Mouse (Mus musculus): ENCODE results near the gene Tmbim1.
"Not testable (repeated sequence)": the region's sequence is repeated elsewhere in the genome, so short reads cannot be mapped to it uniquely, and the experiment has no call there.

Tmbim1 gene

GRCm38 (mm10) chr1:74305522-74305921, at the start of gene Tmbim1:
Gene Tmbim1 (minus strand): TSS chr1:74305622.
- DNase-seq (ENCODE audit: low spot score), result no peak

DNA sequence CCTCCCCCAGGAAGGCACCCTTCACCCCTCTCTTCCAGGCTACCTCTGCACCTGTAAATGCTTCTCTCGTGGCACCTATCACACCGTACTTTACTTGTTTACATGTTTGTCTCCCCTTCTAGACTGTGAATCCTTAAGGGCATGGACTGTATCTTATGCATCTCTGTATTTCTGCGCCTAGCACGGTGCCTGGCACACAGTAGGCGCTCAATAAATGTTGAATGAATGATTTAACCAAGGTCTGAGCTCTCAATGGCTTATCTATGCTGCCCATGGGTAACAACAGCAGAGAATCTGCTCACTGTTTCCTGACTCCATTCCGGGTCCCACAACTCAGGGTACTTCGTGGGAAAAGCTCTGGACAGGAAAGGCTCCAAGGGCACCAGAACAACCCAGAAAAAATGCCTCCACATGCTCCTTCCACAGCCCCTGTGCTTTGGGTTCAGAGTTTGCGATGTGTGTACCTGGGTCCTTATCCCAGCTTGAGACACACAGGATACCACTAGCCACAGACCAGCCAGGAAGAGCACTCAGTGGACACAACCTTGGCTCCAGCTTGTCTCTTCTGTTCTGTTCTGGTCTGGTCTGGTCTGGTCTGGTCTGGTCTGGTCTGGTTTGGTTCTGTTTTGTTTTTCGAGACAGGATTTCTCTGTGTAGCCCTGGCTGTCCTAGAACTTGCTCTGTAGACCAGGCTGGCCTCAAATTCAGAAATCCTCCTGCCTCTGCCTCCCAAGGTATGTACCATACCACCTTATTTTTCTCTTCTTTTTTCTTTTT, 48.2 kb upstream of the Tmbim1 start:
- no peak for DNase-seq (ENCODE audit: low spot score)

GRCm38 (mm10) chr1:74352532-74353096, 47.2 kb upstream of the Tmbim1 start:
- no peak for DNase-seq (ENCODE audit: low spot score)

GRCm38 (mm10) chr1:74351185-74351769, 45.9 kb upstream of the Tmbim1 start:
- DNase-seq (ENCODE audit: low spot score), result no peak

DNA sequence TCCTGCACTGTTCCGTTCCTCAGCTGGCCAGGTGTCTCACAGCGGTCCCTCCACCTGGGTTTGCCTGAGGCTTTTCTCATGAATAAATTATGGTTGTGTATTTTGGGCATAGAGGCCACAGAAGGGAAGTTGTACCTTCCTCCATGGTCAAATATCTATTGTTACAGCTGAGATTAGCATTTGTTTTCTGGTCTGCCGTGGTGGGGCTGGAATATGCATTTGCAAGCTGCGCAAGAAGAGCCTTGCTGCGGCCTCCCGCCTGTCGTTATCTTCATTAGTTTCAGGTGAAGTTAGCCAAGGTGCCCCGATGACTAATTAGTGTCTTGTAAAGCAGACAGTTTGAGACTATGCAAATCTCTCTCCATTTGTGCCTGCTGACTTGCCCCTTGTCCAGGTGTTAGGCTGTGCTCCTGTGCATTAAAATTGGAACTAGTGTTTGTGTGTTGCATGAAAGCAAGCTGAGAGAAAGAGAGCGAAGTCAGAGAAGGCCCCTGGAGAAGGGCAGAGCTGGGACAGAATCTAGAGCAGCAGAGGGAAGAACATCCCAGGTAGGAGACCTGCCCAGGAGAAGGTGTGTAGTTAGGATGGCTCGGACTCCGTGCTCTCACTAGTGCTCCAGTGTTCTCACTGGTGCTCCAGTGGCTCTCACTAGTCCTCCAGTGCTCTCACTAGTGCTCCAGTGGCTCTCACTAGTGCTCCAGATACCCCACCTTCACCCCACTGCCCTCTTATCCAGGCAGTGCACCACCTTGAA, 38.9 kb upstream of the Tmbim1 start:
- no peak for DNase-seq (ENCODE audit: low spot score)

GRCm38 (mm10) chr1:74343161-74343560, 37.7 kb upstream of the Tmbim1 start:
- DNase-seq (ENCODE audit: low spot score), result no peak

- no peak for DNase-seq (ENCODE audit: low spot score)
Measured at GRCm38 (mm10) chr1:74342308-74342707, 36.9 kb upstream of the Tmbim1 start.

DNA sequence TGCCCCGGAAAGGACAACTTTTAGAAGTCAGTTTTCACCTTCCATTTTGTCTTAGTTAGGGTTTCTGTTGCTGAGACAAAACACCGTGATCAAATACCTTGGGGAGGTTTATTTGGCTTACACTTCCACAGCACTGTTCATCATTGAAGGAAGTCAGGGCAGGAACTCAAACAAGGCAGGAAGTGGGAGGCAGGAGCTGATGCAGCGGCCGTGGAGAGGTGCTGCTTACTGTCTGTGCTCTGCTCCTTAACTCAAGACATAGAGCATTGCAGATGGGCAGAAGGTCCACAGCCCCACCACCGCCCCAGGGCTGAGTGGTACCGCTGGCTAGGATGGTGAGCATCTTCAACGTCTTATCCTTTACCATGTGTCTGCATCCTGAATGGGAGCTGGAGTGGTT, 36.5 kb upstream of the Tmbim1 start:
- no peak for DNase-seq (ENCODE audit: low spot score)

DNA sequence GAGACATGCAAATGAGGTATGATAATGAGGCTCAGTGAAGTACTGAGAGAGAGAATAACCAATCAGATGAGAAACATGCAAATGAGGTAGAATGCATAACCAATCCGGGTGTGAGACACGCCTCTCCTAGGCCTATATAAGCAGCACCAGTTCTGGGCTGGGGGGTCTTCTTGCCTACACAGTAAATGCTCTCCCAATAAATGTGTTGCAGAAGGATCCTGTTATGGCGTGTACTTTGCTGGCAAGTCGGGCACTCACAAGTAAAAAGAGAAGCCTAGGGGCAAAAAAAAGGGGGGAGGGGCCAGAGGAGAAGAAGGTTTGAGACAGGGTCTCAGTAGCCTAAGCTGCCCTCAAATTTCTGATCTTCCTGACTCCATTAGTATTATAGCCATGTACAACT, 35.6 kb upstream of the Tmbim1 start:
- DNase-seq (ENCODE audit: low spot score), result not testable (repeated sequence)

- no peak for DNase-seq (ENCODE audit: low spot score)
Measured at GRCm38 (mm10) chr1:74340361-74340764, 34.9 kb upstream of the Tmbim1 start.

GRCm38 (mm10) chr1:74339917-74340316, 34.5 kb upstream of the Tmbim1 start:
- no peak for DNase-seq (ENCODE audit: low spot score)

- no peak for DNase-seq (ENCODE audit: low spot score)
Measured at GRCm38 (mm10) chr1:74338626-74339025, 33.2 kb upstream of the Tmbim1 start.

GRCm38 (mm10) chr1:74338013-74338412, 32.6 kb upstream of the Tmbim1 start:
- DNase-seq (ENCODE audit: low spot score), result no peak

DNA sequence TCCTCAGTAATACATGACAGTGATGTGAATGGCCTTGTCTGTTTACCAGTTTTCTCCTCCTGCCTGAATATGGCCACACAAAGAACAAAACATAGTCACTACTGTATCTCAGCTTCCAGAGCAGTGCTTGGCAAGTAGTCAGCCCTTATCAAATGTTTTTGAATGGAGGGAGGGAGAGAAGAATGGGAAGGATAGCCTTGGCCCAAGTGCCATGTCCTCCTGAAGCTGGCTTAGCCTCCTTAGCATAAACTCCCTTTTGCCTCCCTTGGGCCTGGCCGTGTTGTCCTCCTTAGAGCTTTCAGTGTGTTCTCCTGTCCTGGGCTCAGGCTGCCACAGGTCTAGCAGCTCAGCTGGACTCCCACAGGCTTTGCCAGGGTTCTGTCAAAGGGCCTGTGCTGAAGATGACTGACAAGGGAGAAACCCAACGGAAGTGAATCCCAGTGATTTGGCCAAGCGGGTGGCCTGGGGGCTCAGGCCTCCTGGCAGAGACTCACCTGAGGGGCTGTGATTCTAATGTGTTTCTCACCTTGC, 31.9 kb upstream of the Tmbim1 start:
- DNase-seq (ENCODE audit: low spot score), result no peak

GRCm38 (mm10) chr1:74335436-74336170, 30.2 kb upstream of the Tmbim1 start:
- DNase-seq (ENCODE audit: low spot score), result no peak

DNA sequence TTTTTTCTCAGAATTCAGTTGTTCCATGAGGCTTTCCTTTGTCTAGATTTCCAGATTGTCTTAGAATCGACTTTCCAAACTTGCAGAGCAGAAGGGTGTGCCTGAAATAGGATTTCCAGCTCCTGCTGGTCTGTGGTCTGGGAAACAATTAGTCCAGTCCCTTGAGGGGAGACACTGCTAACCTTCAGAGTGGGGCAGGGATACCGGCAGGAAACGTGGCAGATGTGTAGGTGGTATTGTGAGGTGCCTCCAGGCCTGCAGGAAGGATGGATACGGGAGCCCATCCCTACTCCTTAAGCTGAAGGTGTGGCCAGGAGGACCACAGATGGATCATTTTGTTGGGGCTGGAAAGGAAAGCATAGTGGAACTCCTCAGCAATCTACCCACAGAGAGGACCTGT, 29.6 kb upstream of the Tmbim1 start:
- DNase-seq (ENCODE audit: low spot score), result no peak

- no peak for DNase-seq (ENCODE audit: low spot score)
Measured at GRCm38 (mm10) chr1:74334607-74335006, 29.2 kb upstream of the Tmbim1 start.

DNA sequence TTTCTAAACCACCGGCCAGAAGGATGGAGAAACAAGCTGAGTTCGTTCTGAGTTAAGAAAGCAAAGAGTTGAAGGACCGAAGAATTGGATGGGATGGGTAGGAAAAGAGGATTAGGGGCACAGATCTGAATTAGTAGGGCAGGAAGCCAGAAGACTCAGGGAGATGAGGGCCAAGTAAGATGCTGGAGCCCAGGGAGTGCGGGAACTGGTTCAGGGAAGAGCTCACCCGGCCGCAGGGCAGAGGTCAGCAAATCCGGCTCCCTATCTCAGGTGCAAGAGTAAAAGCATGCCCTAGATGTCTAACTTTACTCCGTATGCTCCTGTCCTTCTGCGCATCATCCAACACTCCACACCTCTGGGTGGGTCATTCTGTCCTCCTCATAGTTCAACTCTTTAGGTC, 27.5 kb upstream of the Tmbim1 start:
- no peak for DNase-seq (ENCODE audit: low spot score)

DNA sequence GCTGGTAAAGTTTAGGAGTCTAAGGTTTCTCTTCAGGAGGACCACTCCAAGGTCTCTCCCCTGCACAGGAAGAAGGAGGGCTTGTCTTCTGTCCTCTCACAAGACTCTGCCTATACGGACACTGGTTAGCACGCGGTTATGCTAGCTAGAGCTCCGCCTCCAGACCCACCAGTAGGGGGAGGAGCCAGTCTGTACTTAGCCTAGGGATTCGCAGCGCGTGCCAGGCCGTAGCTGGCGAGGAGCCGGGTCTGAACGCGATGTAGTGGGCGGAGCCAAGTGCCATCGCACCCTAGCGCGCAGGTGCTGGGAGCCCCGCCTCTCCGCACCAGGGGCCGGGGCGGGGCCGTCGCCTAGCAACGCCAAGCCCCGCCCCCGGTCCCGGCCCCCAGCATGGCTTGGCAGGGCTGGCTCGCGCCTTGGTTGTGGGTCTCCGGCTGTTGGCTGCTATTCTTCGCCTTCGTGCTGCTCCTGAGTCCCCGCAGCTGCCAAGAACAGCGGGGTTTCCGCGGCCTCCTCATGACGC, 26.9 kb upstream of the Tmbim1 start:
- DNase-seq (ENCODE audit: low spot score), result peak; percentile 86

GRCm38 (mm10) chr1:74331046-74331681, 25.7 kb upstream of the Tmbim1 start:
- no peak for DNase-seq (ENCODE audit: low spot score)

- no peak for DNase-seq (ENCODE audit: low spot score)
Measured at GRCm38 (mm10) chr1:74329899-74330431, 24.5 kb upstream of the Tmbim1 start.

Measured in spleen, adult 12 weeks (tissue).